Mouse (Mus musculus) embryonic facial prominence, embryonic 11.5 days (tissue): Measurements from ENCODE around the gene Sept5. TPM values are rescaled to one million over a fixed set of nuclear protein-coding genes. Genes with fewer than 3 reads are reported as not detected.

Experiments used
- ATAC-seq: fragments of 200-750 bp; cut with Nextera tagmentation; replicated peaks from 2 replicates; pipeline ENCODE4 v1.8.0; 2017; ENCODE audit warnings: low read depth; ENCODE audit not compliant: insufficient number of reproducible peaks, low FRiP score, low TSS enrichment
- DNase-seq: peaks from one replicate; pipeline ENCODE4 v3.0.0-alpha.2; 2015; ENCODE audit warnings: low spot score
- H3K27ac ChIP-seq: fragments of 300-500 bp; sonication (generic); replicated peaks from 2 replicates; pipeline ENCODE4 v1.5.1; 2014; ENCODE audit warnings: mild to moderate bottlenecking, low read depth, low read length, control low read depth
- H3K27me3 ChIP-seq: fragments of 300-500 bp; sonication (generic); 2 replicates; pipeline ENCODE4 v1.6.1; 2014; ENCODE audit warnings: mild to moderate bottlenecking, low read length, moderate library complexity, mixed read lengths; ENCODE audit not compliant: control insufficient read depth, insufficient read depth
- H3K36me3 ChIP-seq: fragments of 300-500 bp; sonication (generic); replicated peaks from 2 replicates; pipeline ENCODE4 v1.6.1; 2014; ENCODE audit warnings: low read depth, mild to moderate bottlenecking, low read length, moderate library complexity, mixed read lengths; ENCODE audit not compliant: control insufficient read depth, insufficient read depth
- H3K4me1 ChIP-seq: fragments of 300-500 bp; sonication (generic); 2 replicates; pipeline ENCODE4 v1.6.1; 2014; ENCODE audit warnings: low read length, mixed read lengths; ENCODE audit not compliant: control insufficient read depth, insufficient read depth
- H3K4me2 ChIP-seq: fragments of 300-500 bp; sonication (generic); 2 replicates; pipeline ENCODE4 v1.6.1; 2014; ENCODE audit warnings: low read depth, mild to moderate bottlenecking, control low read depth, low read length, moderate library complexity
- H3K4me3 ChIP-seq: fragments of 300-500 bp; sonication (generic); 2 replicates; pipeline ENCODE4 v1.5.1; 2014; ENCODE audit warnings: low read depth, low read length, control low read depth
- H3K9ac ChIP-seq: fragments of 300-500 bp; sonication (generic); replicated peaks from 2 replicates; pipeline ENCODE4 v1.6.1; 2014; ENCODE audit warnings: mild to moderate bottlenecking, control low read depth, low read length
- H3K9me3 ChIP-seq: fragments of 300-500 bp; sonication (generic); replicated peaks from 2 replicates; pipeline ENCODE4 v1.6.1; 2016; ENCODE audit warnings: mild to moderate bottlenecking, low read length, inconsistent platforms, mixed read lengths; ENCODE audit not compliant: control insufficient read depth
- WGBS: fragments of 180-500 bp; shearing (Covaris S2); extraction: QIAGEN DNeasy Blood & Tissue Kit; methylation state at CpG from one replicate; pipeline ENCODE4 v1.1.7; 2014; 5-methylcytosine and 5-hydroxymethylcytosine counted together
- polyA plus RNA-seq: library from polyadenylated mRNA; unstranded; fragments of >200 nt; fragmentation: Nextera tagmentation; extraction: Ambion mirVana; gene quantifications from 2 replicates; pipeline ENCODE4 v1.2.1, GENCODE M21; 2014

The Sept5 gene
- polyA plus RNA-seq, 1 experiment from 2014 or later: 33.7 TPM

DNA sequence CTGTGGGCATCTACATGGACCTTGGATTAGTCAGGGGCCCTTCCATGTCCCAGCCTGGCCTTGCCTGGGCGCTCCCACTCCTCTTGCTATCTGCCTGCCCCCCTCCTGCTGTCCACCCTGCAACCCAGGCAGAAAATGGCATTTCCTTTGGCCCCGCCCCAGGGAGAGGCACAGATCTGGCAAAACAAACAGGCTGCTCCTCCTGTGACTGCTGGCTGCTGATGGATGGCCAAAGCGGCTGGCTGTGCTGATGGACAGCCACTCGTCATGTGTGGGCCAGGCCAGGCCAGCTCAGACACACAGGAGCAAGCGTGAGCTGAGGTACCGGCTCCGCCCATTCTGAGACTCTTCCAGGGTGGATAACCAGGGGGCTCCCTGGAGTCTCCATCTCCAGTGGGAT is 28.3 kb downstream of the Sept5 start:
- Histone ChIP-seq H3K27ac (no peak overlapping the region), H3K4me3 (no peak overlapping the region), H3K9ac (no peak overlapping the region), H3K4me2 (no peak overlapping the region), H3K27me3 (no peaks in the 10 kb centered on the region), H3K36me3 (no peaks in the 10 kb centered on the region), H3K4me1 (no peaks in the 10 kb centered on the region; the same call in 1 of the 2 replicates), H3K9me3 (no peaks in the 10 kb centered on the region)
- no peak for ATAC-seq
- DNase-seq: no peak
- WGBS: 55% methylated on average over 7 of the region's 7 CpGs

DNA sequence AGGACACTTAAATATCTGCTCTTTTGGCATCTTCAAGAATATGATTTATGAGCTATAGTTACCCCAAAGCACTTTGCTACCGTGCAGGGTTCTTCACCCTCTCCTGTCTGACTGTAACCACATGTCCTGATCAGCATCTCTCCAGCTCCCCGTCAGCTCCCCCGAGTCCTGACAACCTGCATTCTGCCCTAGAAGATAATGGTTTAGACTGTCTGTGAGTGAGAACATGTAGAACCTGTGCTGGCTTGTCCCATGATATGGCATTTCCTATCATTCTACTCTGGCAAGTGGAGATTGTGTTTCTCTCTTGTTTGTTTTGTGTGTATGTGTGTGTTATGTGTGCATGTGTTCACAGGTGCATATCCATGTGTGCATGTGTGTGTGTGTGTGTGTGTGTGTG is 31.7 kb downstream of the Sept5 start:
- Histone ChIP-seq H3K9me3 (no peaks in the 10 kb centered on the region), H3K27ac (no peak overlapping the region), H3K36me3 (no peaks in the 10 kb centered on the region), H3K9ac (no peak overlapping the region), H3K4me3 (no peak overlapping the region), H3K4me1 (no peaks in the 10 kb centered on the region), H3K4me2 (no peak overlapping the region), H3K27me3 (peaks cover 3% of the 10 kb centered on the region)
- 73% methylated on average over 3 of the region's 3 CpGs for WGBS
- DNase-seq (no peak), ATAC-seq (no peak)

DNA sequence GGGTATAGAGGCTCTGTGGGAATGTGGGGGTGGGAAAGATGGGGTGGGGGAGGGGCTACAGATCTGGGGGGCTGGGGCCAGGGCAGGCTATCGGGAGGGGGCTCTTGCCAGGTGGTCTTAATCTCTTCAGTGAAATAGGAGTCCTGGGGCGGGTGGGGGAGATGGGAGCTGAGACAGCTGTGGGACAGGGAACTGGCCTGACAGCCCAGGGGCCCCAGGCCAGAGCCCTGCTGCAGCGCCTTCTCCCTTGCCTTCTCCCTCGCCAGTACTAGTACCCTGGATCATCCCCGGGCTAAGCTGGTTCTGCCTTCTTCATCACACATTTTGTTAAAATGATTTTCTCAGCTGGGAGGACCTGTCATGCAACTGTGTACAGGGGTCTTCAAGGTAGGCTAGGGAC is 33.5 kb downstream of the Sept5 start:
- H3K9ac ChIP-seq: no peak overlapping the region
- 38% methylated on average over 4 of the region's 5 CpGs for WGBS
- no peak overlapping the region for H3K27ac ChIP-seq
- H3K36me3 ChIP-seq: no peaks in the 10 kb centered on the region
- H3K4me3 ChIP-seq: no peak overlapping the region
- ATAC-seq: no peak
- H3K9me3 ChIP-seq: no peaks in the 10 kb centered on the region
- peaks cover 15% of the 10 kb centered on the region for H3K27me3 ChIP-seq
- H3K4me1 ChIP-seq: peaks cover 2% of the 10 kb centered on the region; the same call in 1 of the 2 replicates
- H3K4me2 ChIP-seq: no peak overlapping the region
- no peak for DNase-seq

DNA sequence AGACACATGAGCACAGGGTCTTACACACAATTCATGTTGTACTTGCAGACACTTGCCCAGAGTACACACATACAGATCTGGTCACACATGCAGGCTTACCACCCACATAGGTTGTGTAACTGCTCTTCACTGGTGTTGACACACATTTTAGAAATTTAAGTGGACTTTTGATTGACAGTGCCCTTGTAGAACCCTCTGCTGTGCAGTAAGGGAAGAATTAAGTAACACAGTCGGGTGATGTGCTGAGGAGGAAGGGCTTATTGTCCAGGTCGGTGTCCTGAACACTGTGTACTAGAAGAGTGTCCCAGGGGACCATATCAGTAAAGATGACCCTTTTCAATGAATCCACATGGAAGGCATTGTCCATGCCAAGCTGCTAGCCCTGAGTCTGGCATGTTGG is 35.8 kb downstream of the Sept5 start:
- Histone ChIP-seq H3K4me2 (no peak overlapping the region), H3K27ac (no peak overlapping the region), H3K9ac (no peak overlapping the region), H3K4me1 (peaks cover 9% of the 10 kb centered on the region; the same call in 1 of the 2 replicates), H3K9me3 (no peaks in the 10 kb centered on the region), H3K36me3 (no peaks in the 10 kb centered on the region), H3K27me3 (peaks cover 38% of the 10 kb centered on the region), H3K4me3 (no peak overlapping the region)
- no peak for DNase-seq
- 72% methylated on average over 2 of the region's 2 CpGs for WGBS
- ATAC-seq: no peak

DNA sequence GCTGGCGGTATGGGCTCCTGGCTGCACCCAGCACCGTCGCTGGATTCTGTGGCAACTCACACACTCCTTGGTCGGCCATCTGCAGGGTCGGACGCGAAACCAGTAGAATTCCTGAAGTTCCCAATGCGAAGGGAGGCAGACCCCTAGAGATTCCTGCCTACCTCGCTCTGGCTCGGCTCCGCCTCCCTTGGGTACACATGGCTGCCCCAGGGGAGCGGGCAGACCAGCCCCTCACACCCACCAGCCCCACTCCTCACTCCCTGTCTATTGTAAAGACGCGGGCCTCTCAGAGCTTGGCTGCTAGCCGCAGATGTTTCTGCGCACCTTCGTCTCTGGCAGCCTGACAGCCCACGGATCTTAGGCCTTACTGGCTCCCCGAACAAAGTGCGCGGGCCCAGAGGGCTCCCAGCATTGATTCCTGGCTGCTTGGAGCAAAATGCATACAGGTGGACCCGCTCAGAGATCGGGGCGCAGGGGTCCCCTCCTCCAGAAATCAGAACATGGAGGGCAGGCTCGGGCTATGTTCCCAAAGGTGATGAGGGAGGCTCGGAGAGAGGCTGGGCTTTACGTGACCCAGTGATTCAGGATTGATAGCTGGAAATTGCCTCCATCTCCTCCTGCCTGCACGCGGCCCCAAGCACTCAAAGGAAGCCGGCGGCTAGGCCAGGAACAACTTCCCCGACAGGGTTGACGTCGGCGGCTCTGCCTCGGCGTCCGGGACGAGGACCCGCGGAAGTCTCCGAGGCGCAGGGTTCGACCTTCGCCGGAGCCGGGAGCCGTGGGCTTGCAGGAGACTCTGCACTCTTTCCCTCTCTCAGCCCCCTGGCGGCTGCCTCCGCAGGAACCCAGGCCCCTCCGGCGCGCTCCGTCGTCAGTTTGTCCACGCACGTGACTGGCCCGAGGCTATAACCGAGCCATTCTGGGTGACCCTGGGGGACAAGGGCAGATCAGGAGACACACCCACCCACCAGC is 38.4 kb downstream of the Sept5 start:
- DNase-seq (peak; percentile 73), ATAC-seq (no peak)
- Histone ChIP-seq H3K4me3 (peak overlapping the region; percentile 19), H3K9ac (peak overlapping the region; percentile 22), H3K4me2 (peak overlapping the region; percentile 35; the same call in 1 of the 2 replicates), H3K27ac (no peak overlapping the region), H3K9me3 (no peaks in the 10 kb centered on the region), H3K4me1 (peaks cover 23% of the 10 kb centered on the region), H3K27me3 (peaks cover 60% of the 10 kb centered on the region), H3K36me3 (no peaks in the 10 kb centered on the region)
- 1% methylated on average over 59 of the region's 59 CpGs for WGBS

DNA sequence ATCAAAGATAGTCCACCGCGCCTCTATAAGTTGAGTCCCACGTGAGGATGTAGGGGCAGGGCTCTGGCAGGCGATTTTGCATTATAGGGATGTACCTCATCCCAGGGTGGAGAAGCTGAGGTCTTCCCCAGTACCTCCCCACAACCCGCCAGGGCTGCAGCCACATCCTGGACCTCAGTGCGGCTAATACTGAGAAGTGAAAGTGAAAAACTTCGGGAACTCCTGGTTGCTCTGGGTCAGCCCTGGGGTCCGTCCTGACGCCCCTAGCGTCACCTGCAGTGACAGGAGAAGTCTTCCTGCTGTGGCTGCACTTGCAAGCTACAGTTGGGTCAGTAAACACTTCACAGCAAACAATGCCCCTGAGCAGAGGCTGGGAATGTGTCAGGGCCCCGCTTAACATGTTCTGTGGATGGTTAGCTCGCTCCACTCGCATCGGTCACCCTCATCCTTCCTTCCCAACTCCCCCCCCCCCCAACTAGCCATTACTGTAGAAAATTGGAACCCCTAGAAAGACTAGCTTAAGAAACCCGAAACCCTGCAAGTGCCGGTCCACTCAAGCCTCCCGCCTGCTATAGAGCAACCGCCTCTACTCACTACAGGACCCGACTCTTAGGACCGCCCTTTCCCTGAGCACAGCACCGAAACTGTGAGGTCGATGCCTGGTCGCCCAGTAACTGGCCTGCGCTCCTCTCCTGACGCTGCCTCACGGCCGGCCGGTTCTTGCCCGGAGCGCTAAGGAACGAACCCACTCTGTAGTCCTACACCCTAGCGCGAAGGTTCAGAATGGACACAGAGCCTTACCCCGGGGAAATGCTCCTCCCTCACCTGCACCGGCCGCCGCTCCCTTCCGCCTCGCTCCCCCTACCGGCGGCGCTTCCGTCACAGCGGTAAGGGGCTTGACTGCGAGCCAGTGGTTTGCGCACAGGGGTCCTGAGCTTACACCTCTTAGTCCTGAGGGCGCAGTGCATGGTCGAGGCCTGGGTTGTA is 39.7 kb downstream of the Sept5 start, which contains the start of gene Tbx1:
TSS of gene Tbx1 (minus strand) at position 868 of the 987 bp plus-strand sequence.
- peak; percentile 58 for DNase-seq
- Histone ChIP-seq H3K9ac (peak within 1 kb of the TSS; percentile 22), H3K36me3 (no peaks in the 10 kb centered on the region), H3K4me1 (peaks cover 24% of the 10 kb centered on the region), H3K9me3 (no peaks in the 10 kb centered on the region), H3K4me3 (peak within 1 kb of the TSS; percentile 26), H3K4me2 (peak within 1 kb of the TSS; percentile 38), H3K27me3 (peaks cover 72% of the 10 kb centered on the region), H3K27ac (no peak within 1 kb of the TSS)
- no peak for ATAC-seq
- WGBS: 2% methylated on average over 48 of the region's 48 CpGs

DNA sequence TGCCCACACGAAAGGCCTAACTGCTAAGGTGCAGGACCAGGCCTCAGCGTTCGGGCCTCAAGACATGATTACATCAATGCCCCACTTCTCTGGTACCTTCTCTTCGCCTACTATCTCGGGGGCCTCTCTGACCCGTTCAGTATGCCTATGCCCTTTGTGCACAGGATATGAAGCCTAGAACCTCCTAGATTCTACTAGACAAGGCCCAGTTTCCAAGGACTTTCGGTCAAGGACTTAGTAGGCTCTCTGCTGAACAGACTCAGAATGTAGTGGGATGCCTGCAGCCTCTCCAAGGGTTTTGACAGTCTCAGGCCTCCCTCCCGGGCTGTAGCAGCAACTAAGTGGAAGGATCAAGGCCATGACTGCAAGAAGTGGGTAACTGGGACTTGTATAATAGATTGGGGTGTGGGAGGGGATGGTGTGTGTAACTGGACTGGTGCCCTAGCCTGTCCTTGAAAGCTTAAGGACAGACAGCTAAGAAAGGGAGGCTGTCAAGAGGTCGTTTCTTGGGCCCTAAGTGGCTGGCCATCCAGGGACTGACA is 40.6 kb downstream of the Sept5 start:
- peaks cover 24% of the 10 kb centered on the region for H3K4me1 ChIP-seq
- 12% methylated on average over 9 of the region's 9 CpGs for WGBS
- no peaks in the 10 kb centered on the region for H3K36me3 ChIP-seq
- no peak overlapping the region for H3K4me2 ChIP-seq
- no peak overlapping the region for H3K9ac ChIP-seq
- H3K4me3 ChIP-seq: no peak overlapping the region
- ATAC-seq: no peak
- no peak overlapping the region for H3K27ac ChIP-seq
- no peak for DNase-seq
- H3K27me3 ChIP-seq: peaks cover 81% of the 10 kb centered on the region
- no peaks in the 10 kb centered on the region for H3K9me3 ChIP-seq
